17 mouse cellular contexts compared by ENCODE assay signal in the genomic region with DNA sequence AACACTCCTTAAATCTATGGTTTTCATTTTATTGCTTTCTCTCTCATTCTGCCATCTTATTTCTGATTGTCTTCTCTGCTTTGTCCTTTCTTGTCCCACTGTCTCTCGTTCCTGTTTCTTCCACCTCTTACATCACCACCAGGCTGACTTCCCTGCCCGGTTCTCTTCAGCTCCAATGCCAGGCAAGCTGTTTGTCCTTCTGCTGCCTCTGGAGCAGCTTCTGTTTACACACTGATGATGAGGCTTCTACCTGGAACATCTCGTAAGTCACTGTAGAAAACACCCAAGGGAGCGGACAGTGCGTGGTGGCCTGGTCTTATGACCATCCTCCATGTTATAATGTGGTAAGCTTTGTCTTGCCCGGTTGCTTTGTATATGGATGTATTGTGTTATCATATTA.
"Had no signal": no experiment of that assay in that cellular context is flagged by ENCODE, and none has a peak within 500 bp of the region (broad histone marks: within the 10 kb centered on the region; RNA-seq: fewer than 3 reads in every experiment).

No protein-coding gene starts in this region.

- ATAC-seq: lung, postnatal 0 days; midbrain, embryonic 15.5 days had no signal

- H3K27ac ChIP-seq: kidney, postnatal 0 days; layer of hippocampus, adult 2 months; limb, embryonic 10.5 days; liver, embryonic 15.5 days; midbrain, embryonic 15.5 days; neural tube, embryonic 12.5 days had no signal

- H3K9ac ChIP-seq: liver, embryonic 15.5 days; midbrain, embryonic 15.5 days; neural tube, embryonic 12.5 days had no signal

- H3K9me3 ChIP-seq: limb, embryonic 10.5 days; liver, embryonic 15.5 days; midbrain, embryonic 15.5 days; neural tube, embryonic 12.5 days had no signal

- H3K27me3 ChIP-seq: liver, embryonic 15.5 days; midbrain, embryonic 15.5 days; neural tube, embryonic 12.5 days had no signal

- H3K4me1 ChIP-seq: liver, embryonic 15.5 days; neural tube, embryonic 12.5 days had no signal

- H3K4me2 ChIP-seq: liver, embryonic 11.5 days; liver, embryonic 15.5 days; midbrain, embryonic 15.5 days; neural tube, embryonic 12.5 days had no signal

- DNase-seq: kidney, adult 9 months; kidney, postnatal 36 days; lung, adult 2 months; lung, postnatal 36 days; retina, postnatal 1 day; right cerebral cortex, postnatal 4 days; spleen, adult 18-20 months; thymus, adult 2 months; thymus, postnatal 25 days had no signal

- H3K36me3 ChIP-seq: liver, embryonic 15.5 days had no signal

- H3K4me3 ChIP-seq: layer of hippocampus, adult 2 months; limb, embryonic 10.5 days; liver, embryonic 15.5 days; midbrain, embryonic 15.5 days; neural tube, embryonic 12.5 days had no signal
